Mouse (Mus musculus) intestine, embryonic 15.5 days (tissue): Measurements from ENCODE around the gene Ctc1. TPM values are rescaled to one million over a fixed set of nuclear protein-coding genes. Genes with fewer than 3 reads are reported as not detected.

Source experiments
- ATAC-seq: fragments of 200-750 bp; cut with Nextera tagmentation; 2 replicates; pipeline ENCODE4 v1.8.0; 2017; ENCODE audit warnings: moderate TSS enrichment, moderate library complexity
- H3K27ac ChIP-seq: fragments of 300-500 bp; sonication (generic); 2 replicates; pipeline ENCODE4 v1.5.1; 2015; ENCODE audit warnings: mild to moderate bottlenecking, inconsistent platforms
- H3K27me3 ChIP-seq: fragments of 300-500 bp; sonication (generic); replicated peaks from 2 replicates; pipeline ENCODE4 v1.6.1; 2015; ENCODE audit warnings: inconsistent platforms
- H3K36me3 ChIP-seq: fragments of 300-500 bp; sonication (generic); 2 replicates; pipeline ENCODE4 v1.6.1; 2015; ENCODE audit warnings: inconsistent platforms
- H3K4me1 ChIP-seq: fragments of 300-500 bp; sonication (generic); replicated peaks from 2 replicates; pipeline ENCODE4 v1.6.1; 2015; ENCODE audit warnings: inconsistent platforms
- H3K4me2 ChIP-seq: fragments of 300-500 bp; sonication (generic); replicated peaks from 2 replicates; pipeline ENCODE4 v1.6.1; 2015; ENCODE audit warnings: mild to moderate bottlenecking, inconsistent platforms
- H3K4me3 ChIP-seq: fragments of 300-500 bp; sonication (generic); replicated peaks from 2 replicates; pipeline ENCODE4 v1.5.1; 2015; ENCODE audit warnings: inconsistent platforms
- H3K9ac ChIP-seq: fragments of 300-500 bp; sonication (generic); 2 replicates; pipeline ENCODE4 v1.6.1; 2015; ENCODE audit warnings: inconsistent platforms
- H3K9me3 ChIP-seq: fragments of 300-500 bp; sonication (generic); 2 replicates; pipeline ENCODE4 v1.6.1; 2016; ENCODE audit warnings: inconsistent platforms
- WGBS: fragments of 180-500 bp; shearing (Covaris S2); methylation state at CpG from one replicate; pipeline ENCODE4 v1.1.7; 2015; 5-methylcytosine and 5-hydroxymethylcytosine counted together
- polyA plus RNA-seq: library from polyadenylated mRNA; unstranded; fragments of >200 nt; fragmentation: Nextera tagmentation; extraction: Ambion mirVana; gene quantifications from 2 replicates; pipeline ENCODE4 v1.2.1, GENCODE M21; 2015

Gene Ctc1
- polyA plus RNA-seq, 1 experiment from 2014 or later, result 35.1 TPM

DNA sequence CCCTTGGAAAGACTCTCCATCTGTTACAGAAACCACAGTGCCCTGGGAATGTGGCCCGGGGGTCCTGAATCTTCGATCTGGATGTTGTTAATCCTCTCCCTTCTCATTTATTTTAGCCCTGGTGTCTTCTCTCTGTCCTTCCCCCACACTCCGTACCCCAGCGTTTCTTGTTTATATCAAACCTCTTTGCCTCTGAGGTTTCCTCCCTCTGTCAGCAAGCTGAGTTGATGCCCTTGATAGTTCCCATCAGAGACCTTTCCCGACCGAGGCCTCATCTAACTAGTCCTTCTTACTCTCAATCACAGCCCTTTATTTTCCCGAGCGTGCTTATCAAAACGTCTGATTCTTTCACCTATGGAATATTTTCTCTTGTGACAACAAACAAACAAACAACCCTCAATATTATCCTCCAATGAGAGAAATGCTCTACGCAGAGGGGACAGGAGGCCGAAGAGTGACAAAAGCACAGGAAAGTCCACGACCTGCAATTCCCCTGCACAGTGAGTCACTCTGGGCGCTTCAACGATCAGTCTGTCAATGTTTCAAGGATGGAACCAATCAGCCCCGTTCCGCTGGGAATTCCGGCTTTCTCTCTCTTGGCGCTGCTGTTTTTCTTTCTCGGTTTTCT lies 43.1 kb downstream of the Ctc1 start:
- Histone ChIP-seq H3K9ac (peak overlapping the region; percentile 63), H3K4me2 (peak overlapping the region; percentile 77), H3K36me3 (no peaks in the 10 kb centered on the region), H3K27me3 (no peaks in the 10 kb centered on the region), H3K4me3 (peak overlapping the region; percentile 89), H3K9me3 (no peaks in the 10 kb centered on the region), H3K4me1 (peaks cover 20% of the 10 kb centered on the region), H3K27ac (peak overlapping the region; percentile 91)
- WGBS, result under 1% methylated on average over 19 of the region's 19 CpGs
- peak; percentile 37 for ATAC-seq

DNA sequence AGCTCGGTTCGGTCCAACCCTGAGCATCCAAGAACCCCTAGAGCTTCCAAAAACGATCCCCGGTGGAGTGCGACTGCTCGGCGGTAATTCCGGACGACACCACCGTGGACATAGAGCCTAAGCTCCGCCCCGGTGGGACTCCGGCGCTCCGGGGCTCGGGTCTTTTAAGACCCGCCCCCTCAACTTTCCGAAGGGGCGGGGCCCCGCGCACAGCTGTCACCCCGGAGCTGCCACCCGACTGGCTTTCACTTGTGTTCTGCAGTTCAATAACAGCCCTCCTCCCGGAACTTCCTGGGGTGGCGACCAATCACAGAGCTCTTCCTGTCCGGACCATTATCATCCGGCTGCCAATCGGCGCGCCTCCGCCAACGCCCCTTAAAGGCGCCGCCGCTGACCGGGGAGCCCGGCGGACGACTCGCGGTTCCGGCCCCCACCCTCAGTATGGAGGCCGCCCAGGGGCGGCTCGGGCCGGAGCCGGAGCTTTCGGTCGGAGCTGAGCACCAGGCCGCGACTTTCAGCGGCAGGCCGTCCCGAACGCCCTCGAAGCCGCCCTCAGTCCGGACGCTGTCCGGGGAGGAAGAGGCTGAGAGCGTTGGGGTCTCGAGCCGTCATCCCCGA lies 43.8 kb downstream of the Ctc1 start, which contains the start of gene Borcs6:
TSS of gene Borcs6 (plus strand) at position 361 of the 618 bp plus-strand sequence.
- Histone ChIP-seq H3K36me3 (no peaks in the 10 kb centered on the region), H3K9ac (peak within 1 kb of the TSS; percentile 81), H3K27ac (peak within 1 kb of the TSS; percentile 91), H3K9me3 (no peaks in the 10 kb centered on the region), H3K4me1 (peaks cover 24% of the 10 kb centered on the region), H3K4me3 (peak within 1 kb of the TSS; percentile 89), H3K4me2 (peak within 1 kb of the TSS; percentile 93), H3K27me3 (no peaks in the 10 kb centered on the region)
- peak; percentile 92 for ATAC-seq
- under 1% methylated on average over 64 of the region's 64 CpGs for WGBS

DNA sequence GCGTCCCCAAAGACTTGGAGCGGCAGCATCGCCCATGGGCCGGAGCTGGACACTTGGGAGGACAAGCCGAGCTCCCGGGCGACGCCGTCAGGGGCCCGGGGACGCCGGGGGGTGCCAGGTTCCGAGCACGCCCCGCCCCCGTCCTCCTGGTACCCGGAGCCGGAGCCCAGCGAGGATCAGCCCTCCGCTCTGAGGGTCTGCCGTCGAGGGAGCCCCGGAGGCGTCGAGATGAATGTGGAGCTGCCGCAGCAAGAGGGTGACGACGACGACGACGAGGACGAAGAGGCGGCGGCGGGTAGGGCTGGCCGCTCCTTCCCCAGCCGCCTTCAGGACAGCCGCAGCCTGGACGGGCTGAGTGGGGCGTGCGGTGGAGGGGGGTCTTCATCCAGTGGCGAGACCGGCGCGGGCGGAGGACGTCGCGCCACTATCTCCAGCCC lies 44.3 kb downstream of the Ctc1 start:
- WGBS, result under 1% methylated on average over 49 of the region's 49 CpGs
- no peaks in the 10 kb centered on the region for H3K9me3 ChIP-seq
- H3K27me3 ChIP-seq, result no peaks in the 10 kb centered on the region

DNA sequence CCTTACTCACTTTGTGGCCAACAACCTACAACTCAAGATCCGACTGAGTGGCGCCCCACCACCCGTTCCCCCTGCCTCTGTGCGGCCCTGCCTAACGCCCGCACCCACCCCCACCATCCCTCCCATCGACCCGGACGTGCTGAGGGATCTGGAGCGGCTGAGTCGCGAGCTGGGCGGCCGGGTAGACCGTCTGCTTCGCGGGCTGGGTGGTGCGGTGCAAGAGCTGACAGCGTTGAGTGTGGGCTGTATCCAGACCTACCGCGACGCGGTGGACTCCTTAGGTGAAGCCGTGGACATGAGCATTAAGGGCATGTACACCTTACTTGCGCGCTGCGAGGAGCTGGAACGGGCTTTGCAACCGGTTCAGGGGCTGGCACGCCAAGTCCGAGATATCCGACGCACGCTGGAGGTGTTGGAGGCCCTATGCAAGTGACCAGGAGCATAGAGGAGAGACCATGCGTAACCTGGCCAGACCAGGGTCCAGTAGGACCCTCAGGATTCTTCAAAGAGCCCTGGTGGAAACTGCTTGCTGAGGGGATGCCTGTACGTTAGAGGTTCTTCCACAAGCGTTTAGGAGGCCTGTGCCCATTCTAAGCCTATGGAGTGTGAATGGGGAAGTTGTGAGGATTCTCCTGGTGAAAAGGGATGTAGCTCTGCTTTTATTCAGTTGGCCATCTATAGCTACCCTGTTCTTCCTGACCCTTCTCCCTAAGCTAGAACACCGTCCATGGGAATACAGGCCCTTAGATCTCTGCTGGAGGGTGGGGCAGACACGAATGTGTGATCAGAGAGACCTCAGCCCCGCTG lies 44.9 kb downstream of the Ctc1 start:
- Histone ChIP-seq H3K9ac (peak overlapping the region; percentile 81), H3K27me3 (no peaks in the 10 kb centered on the region), H3K36me3 (no peaks in the 10 kb centered on the region), H3K9me3 (no peaks in the 10 kb centered on the region), H3K4me1 (peaks cover 24% of the 10 kb centered on the region), H3K27ac (peak overlapping the region; percentile 91), H3K4me3 (peak overlapping the region; percentile 89), H3K4me2 (peak overlapping the region; percentile 93)
- ATAC-seq, result no peak
- 2% methylated on average over 40 of the region's 40 CpGs for WGBS

More for the DNA sequence above, 44.3 kb downstream of the Ctc1 start:
- peak overlapping the region; percentile 91 for H3K27ac ChIP-seq
- peak overlapping the region; percentile 93 for H3K4me2 ChIP-seq
- H3K4me1 ChIP-seq, result peaks cover 24% of the 10 kb centered on the region
- peak; percentile 11 for ATAC-seq
- H3K36me3 ChIP-seq, result no peaks in the 10 kb centered on the region
- peak overlapping the region; percentile 81 for H3K9ac ChIP-seq
- peak overlapping the region; percentile 89 for H3K4me3 ChIP-seq

DNA sequence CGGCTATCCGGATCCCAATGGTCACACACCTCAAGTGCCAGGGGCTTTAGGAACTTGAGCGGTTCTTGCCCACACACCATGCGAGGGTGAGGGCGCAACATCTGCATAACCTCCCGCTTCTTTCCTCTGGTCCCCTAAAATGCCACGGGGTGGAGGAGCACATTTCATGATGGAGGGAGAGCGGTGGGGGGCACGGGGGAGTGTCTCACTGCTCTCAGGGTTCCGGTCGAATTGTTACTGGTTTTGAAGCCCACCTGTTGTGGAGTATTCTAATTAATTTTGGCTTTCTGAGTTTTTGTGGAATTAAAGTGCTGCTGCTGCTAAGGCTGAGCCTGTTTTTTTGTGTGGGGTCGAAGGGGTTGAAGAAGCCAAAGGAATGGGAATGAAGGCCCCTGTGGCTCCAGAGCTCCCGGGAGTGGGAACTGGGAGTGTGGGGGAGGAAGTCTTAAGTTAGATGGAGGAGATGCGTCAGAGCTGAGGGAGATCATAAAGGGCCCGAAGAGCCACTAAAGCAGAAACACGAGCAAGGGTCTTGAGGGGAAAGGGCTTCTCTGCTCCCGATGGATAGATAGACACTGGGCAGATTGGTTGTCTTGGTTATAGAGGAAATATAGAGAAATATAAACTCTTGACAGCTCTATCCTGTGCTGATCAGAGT lies 45.7 kb downstream of the Ctc1 start:
- Histone ChIP-seq H3K27ac (no peak overlapping the region; the same call in 1 of the 2 replicates), H3K27me3 (no peaks in the 10 kb centered on the region), H3K36me3 (no peaks in the 10 kb centered on the region), H3K4me1 (peaks cover 28% of the 10 kb centered on the region), H3K9ac (peak overlapping the region; percentile 81), H3K9me3 (no peaks in the 10 kb centered on the region), H3K4me2 (peak overlapping the region; percentile 93), H3K4me3 (peak overlapping the region; percentile 89)
- no peak for ATAC-seq
- WGBS, result 16% methylated on average over 17 of the region's 17 CpGs

DNA sequence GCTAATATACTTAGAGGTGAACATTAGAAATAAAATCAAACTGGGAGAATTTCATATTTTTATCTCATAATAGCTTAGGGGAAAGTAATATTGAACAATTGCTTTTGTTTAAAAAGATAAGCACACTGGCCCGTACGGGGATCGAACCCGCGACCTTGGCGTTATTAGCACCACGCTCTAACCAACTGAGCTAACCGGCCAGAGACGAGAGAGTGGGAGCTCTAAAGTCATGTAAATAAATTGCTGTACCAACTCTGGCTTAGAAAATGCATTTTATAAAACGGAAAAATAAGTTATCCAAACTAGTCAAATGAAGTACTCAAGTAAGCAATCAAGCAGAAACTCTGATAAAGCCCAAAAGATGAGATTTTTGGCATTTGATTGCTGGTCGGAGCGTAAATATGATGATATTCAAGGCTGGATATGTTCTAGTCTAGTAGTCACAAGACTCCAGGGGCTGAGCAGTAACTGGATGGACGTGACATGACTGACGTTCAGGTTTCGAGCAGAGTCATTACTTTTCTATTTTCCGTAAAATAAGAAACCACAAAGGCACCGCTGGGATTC lies 46.6 kb downstream of the Ctc1 start:
- Histone ChIP-seq H3K4me1 (peaks cover 34% of the 10 kb centered on the region), H3K27ac (peak overlapping the region; percentile 67), H3K36me3 (no peaks in the 10 kb centered on the region), H3K4me3 (peak overlapping the region; percentile 66), H3K9ac (0 out of 2 replicates have a peak overlapping the region, but pooled peaks have one; percentile 29), H3K9me3 (no peaks in the 10 kb centered on the region), H3K27me3 (no peaks in the 10 kb centered on the region), H3K4me2 (peak overlapping the region; percentile 93)
- under 1% methylated on average over 17 of the region's 17 CpGs for WGBS
- ATAC-seq, result no peak

DNA sequence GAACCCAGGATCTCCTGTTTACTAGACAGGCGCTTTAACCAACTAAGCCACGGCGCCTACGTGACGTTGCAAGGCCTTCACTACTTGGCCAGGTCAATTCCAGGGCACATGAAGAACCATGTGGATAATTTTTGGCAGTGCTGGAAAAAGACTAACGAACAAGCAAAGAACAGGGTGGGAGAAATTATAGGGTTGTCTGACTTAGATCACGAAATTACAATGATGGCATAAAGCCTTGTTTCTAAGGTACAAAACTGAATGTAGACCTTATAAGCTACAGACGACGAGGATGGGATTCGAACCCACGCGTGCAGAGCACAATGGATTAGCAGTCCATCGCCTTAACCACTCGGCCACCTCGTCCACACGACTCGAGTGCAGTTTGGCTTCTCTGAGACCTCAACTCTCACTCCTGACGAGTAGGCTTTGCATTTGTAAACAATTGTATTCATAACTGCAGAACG lies 47.1 kb downstream of the Ctc1 start:
- peak overlapping the region; percentile 66 for H3K4me3 ChIP-seq
- H3K27me3 ChIP-seq, result no peaks in the 10 kb centered on the region
- no peaks in the 10 kb centered on the region for H3K9me3 ChIP-seq
- ATAC-seq, result peak; percentile 66
- 0 out of 2 replicates have a peak overlapping the region, but pooled peaks have one; percentile 29 for H3K9ac ChIP-seq
- H3K27ac ChIP-seq, result peak overlapping the region; percentile 67; the same call in 1 of the 2 replicates
- no peaks in the 10 kb centered on the region for H3K36me3 ChIP-seq
- H3K4me2 ChIP-seq, result peak overlapping the region; percentile 55
- WGBS, result under 1% methylated on average over 19 of the region's 19 CpGs
- H3K4me1 ChIP-seq, result peaks cover 39% of the 10 kb centered on the region

DNA sequence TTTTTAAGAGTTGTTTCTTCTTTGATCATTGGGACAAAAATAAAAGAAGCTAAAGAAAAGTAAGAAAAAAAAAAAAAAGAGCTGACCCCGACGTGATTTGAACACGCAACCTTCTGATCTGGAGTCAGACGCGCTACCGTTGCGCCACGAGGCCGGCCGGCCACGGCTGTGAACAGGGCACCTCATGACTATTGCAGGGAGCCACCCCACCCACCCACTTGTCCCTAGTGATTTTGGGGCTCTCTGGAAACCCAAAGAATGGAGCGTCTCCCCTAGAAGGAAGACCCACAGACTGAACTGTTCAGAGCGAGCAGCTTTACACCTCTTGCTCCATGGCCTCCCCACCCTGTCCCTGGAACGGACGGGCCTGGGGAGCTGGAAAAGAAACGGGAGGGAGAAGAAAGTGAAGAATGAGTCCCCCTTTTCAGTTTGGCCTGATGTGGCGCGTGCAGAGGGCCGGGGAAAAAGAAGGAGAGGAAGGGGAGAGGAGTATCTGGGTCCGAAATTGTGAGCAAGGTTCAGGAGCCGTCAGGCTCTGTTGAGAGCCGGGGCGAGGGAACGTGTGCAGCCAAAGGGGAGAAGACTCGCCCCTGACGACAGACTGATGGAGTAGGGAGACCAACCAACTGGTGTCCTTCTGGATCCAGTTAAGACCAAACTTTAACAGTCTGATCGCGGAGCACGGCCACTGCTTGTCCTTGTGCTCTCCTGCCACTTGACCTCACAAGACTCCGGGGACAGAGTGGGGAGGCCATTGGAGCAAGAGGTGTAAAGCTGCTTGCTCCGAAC lies 47.9 kb downstream of the Ctc1 start:
- H3K27me3 ChIP-seq, result no peaks in the 10 kb centered on the region
- ATAC-seq, result peak; percentile 45; the same call in 1 of the 2 replicates
- under 1% methylated on average over 31 of the region's 31 CpGs for WGBS

DNA sequence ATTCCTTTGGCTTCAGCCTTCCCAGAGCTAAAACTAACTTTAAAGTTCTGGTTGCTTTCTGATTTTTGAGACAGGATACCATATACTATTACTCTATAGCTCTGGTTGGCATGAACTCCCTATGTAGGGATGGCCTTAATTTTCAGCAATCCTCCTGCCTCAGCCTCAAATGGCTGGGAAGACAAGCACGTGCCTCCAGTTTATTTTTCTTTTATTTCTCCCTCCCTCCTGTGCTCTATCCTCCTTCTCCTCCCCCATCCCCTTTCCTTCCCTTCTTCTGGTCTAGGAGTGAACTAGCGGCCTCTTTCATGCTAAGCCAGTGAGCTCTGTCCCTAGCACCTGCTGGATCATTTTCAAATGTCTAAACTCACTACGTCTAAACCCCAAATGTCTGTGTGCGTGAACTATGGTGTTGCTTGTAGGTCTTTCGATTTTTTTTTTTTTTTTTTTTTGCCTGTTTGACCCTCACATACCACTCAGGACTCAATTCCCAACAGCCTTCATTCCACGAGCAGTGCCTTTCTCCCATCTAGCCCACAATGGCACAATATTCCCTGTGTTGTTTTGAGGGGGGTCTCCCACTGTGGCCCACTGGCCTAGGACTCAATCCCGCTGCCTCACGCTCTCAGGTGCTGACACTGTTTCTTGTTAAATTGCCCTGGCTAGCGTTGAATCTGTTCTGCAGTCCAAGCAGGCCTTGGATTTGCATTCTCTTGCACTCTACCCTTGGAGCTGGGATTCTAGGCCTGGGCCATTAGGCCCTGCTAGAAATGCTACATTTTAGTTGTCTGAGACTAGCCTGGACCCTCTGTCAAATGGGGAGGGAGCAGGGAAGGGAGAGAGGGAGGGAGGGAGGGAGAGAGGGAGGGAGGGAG lies 48.8 kb downstream of the Ctc1 start:
- Histone ChIP-seq H3K36me3 (no peaks in the 10 kb centered on the region), H3K4me1 (peaks cover 33% of the 10 kb centered on the region), H3K4me2 (peak overlapping the region; percentile 65), H3K4me3 (peak overlapping the region; percentile 66), H3K9me3 (no peaks in the 10 kb centered on the region), H3K27ac (no peak overlapping the region), H3K27me3 (no peaks in the 10 kb centered on the region), H3K9ac (peak overlapping the region; percentile 66)
- 58% methylated on average over 9 of the region's 9 CpGs for WGBS
- ATAC-seq, result no peak

More for the DNA sequence above, 47.9 kb downstream of the Ctc1 start:
- Histone ChIP-seq H3K4me3 (peak overlapping the region; percentile 66), H3K4me2 (peak overlapping the region; percentile 65), H3K36me3 (no peaks in the 10 kb centered on the region), H3K4me1 (peaks cover 36% of the 10 kb centered on the region), H3K27ac (0 out of 2 replicates have a peak overlapping the region, but pooled peaks have one; percentile 66), H3K9ac (peak overlapping the region; percentile 66), H3K9me3 (no peaks in the 10 kb centered on the region)

DNA sequence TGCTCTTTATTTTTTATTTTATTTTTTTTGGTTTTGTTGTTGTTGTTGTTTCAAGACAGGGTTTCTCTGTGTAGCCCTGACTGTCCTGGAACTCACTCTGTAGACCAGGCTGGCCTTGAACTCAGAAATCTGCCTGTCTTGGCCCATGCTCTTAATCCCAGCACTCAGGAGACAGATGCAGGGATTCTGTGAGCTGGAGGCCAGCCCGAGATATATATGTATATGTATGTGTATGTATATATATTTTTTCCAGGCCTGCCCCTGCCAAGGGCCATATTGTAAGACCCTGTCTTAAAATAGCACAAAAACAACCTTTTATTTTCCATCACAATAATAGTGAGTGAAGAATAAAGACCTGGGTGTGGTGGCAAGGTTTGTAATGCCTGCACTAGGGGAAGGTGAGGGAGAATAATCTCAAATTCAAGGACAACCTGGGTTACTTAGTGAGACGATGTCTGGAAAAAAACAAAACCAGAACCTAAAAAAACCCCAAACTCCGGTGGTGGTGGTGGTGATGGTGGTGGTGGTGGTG lies 49.7 kb downstream of the Ctc1 start:
- no peak overlapping the region for H3K27ac ChIP-seq
- ATAC-seq, result no peak
- 65% methylated on average over 3 of the region's 3 CpGs for WGBS
- no peaks in the 10 kb centered on the region for H3K9me3 ChIP-seq
- no peak overlapping the region for H3K9ac ChIP-seq
- H3K4me2 ChIP-seq, result no peak overlapping the region
- H3K36me3 ChIP-seq, result no peaks in the 10 kb centered on the region
- no peak overlapping the region for H3K4me3 ChIP-seq
- H3K27me3 ChIP-seq, result no peaks in the 10 kb centered on the region
- H3K4me1 ChIP-seq, result peaks cover 32% of the 10 kb centered on the region
